Mouse (Mus musculus): ENCODE results near the gene Amotl1. TPM values are rescaled to one million over a fixed set of nuclear protein-coding genes. Genes with fewer than 3 reads are reported as not detected.

Gene Amotl1
- total and polyA plus RNA-seq, 2 experiments, result 4.0 to 5.0 TPM

- H3K27ac ChIP-seq (replicated peaks; ENCODE audit: insufficient read depth, low read depth, low read length), result no peak overlapping the region
- H3K36me3 ChIP-seq (ENCODE audit: control insufficient read depth, insufficient read depth, low read length), result no peaks in the 10 kb centered on the region
- H3K9ac ChIP-seq (ENCODE audit: low read depth, low read length), result peak overlapping the region; percentile 8; the same call in 1 of the 2 replicates
- no peak overlapping the region; the same call in 1 of the 2 replicates for H3K4me3 ChIP-seq (ENCODE audit: insufficient read depth, low read depth, low read length)
- 0 out of 2 replicates have a peak, but pooled peaks cover 3% of the 10 kb centered on the region for H3K79me2 ChIP-seq (ENCODE audit: control insufficient read depth, insufficient read depth, low read length)
- no peak for TF ChIP-seq CTCF (IDR thresholded peaks at IDR 0.05; ENCODE audit: low read depth, low read length)
- no peak for TF ChIP-seq POLR2A (IDR thresholded peaks at IDR 0.05; ENCODE audit: extremely low read depth, insufficient read depth, low read length)
- H3K27me3 ChIP-seq (ENCODE audit: control insufficient read depth, insufficient read depth, low read length), result 0 out of 2 replicates have a peak, but pooled peaks cover 2% of the 10 kb centered on the region
- H3K4me1 ChIP-seq (ENCODE audit: control insufficient read depth, insufficient read depth, low read length), result peaks cover 4% of the 10 kb centered on the region; the same call in 1 of the 2 replicates
- no peak for DNase-seq (ENCODE audit: extremely low read depth, low read depth, low spot score)
Measured at GRCm38 (mm10) chr9:14612588-14612987, 32.3 kb downstream of the Amotl1 start.

GRCm38 (mm10) chr9:14608521-14608920, 36.3 kb downstream of the Amotl1 start:
- DNase-seq (ENCODE audit: extremely low read depth, low read depth, low spot score), result peak; percentile 19
- WGBS, result 80% methylated on average over 5 of the region's 5 CpGs
- Histone ChIP-seq H3K79me2 (ENCODE audit: control insufficient read depth, insufficient read depth, low read length) (0 out of 2 replicates have a peak, but pooled peaks cover 3% of the 10 kb centered on the region), H3K27me3 (ENCODE audit: control insufficient read depth, insufficient read depth, low read length) (no peaks in the 10 kb centered on the region), H3K4me1 (ENCODE audit: control insufficient read depth, insufficient read depth, low read length) (peaks cover 2% of the 10 kb centered on the region; the same call in 1 of the 2 replicates), H3K4me3 (ENCODE audit: insufficient read depth, low read depth, low read length) (no peak overlapping the region), H3K36me3 (ENCODE audit: control insufficient read depth, insufficient read depth, low read length) (no peaks in the 10 kb centered on the region), H3K27ac (replicated peaks; ENCODE audit: insufficient read depth, low read depth, low read length) (peak overlapping the region; percentile 30; the same call in 1 of the 2 replicates), H3K9ac (ENCODE audit: low read depth, low read length) (no peak overlapping the region)
- TF ChIP-seq POLR2A (IDR thresholded peaks at IDR 0.05; ENCODE audit: extremely low read depth, insufficient read depth, low read length) (no peak), CTCF (IDR thresholded peaks at IDR 0.05; ENCODE audit: low read depth, low read length) (no peak)

GRCm38 (mm10) chr9:14607464-14607863, 37.4 kb downstream of the Amotl1 start:
- Histone ChIP-seq H3K27ac (replicated peaks; ENCODE audit: insufficient read depth, low read depth, low read length) (peak overlapping the region; percentile 45; the same call in 1 of the 2 replicates), H3K4me1 (ENCODE audit: control insufficient read depth, insufficient read depth, low read length) (peaks cover 2% of the 10 kb centered on the region; the same call in 1 of the 2 replicates), H3K9ac (ENCODE audit: low read depth, low read length) (no peak overlapping the region), H3K27me3 (ENCODE audit: control insufficient read depth, insufficient read depth, low read length) (no peaks in the 10 kb centered on the region), H3K79me2 (ENCODE audit: control insufficient read depth, insufficient read depth, low read length) (0 out of 2 replicates have a peak, but pooled peaks cover 3% of the 10 kb centered on the region), H3K36me3 (ENCODE audit: control insufficient read depth, insufficient read depth, low read length) (no peaks in the 10 kb centered on the region), H3K4me3 (ENCODE audit: insufficient read depth, low read depth, low read length) (no peak overlapping the region)
- TF ChIP-seq CTCF (IDR thresholded peaks at IDR 0.05; ENCODE audit: low read depth, low read length), result no peak
- TF ChIP-seq POLR2A (IDR thresholded peaks at IDR 0.05; ENCODE audit: extremely low read depth, insufficient read depth, low read length), result no peak
- no peak for DNase-seq (ENCODE audit: extremely low read depth, low read depth, low spot score)
- 61% methylated on average over 3 of the region's 3 CpGs for WGBS

- no peak overlapping the region for H3K27ac ChIP-seq (replicated peaks; ENCODE audit: insufficient read depth, low read depth, low read length)
- no peak overlapping the region for H3K9ac ChIP-seq (ENCODE audit: low read depth, low read length)
- peaks cover 2% of the 10 kb centered on the region; the same call in 1 of the 2 replicates for H3K4me1 ChIP-seq (ENCODE audit: control insufficient read depth, insufficient read depth, low read length)
- no peak overlapping the region for H3K4me3 ChIP-seq (ENCODE audit: insufficient read depth, low read depth, low read length)
- H3K36me3 ChIP-seq (ENCODE audit: control insufficient read depth, insufficient read depth, low read length), result no peaks in the 10 kb centered on the region
- H3K27me3 ChIP-seq (ENCODE audit: control insufficient read depth, insufficient read depth, low read length), result no peaks in the 10 kb centered on the region
- DNase-seq (ENCODE audit: extremely low read depth, low read depth, low spot score), result no peak
- WGBS, result 88% methylated on average over 4 of the region's 4 CpGs
- TF ChIP-seq CTCF (IDR thresholded peaks at IDR 0.05; ENCODE audit: low read depth, low read length) (no peak), POLR2A (IDR thresholded peaks at IDR 0.05; ENCODE audit: extremely low read depth, insufficient read depth, low read length) (no peak)
- H3K79me2 ChIP-seq (ENCODE audit: control insufficient read depth, insufficient read depth, low read length), result 0 out of 2 replicates have a peak, but pooled peaks cover 3% of the 10 kb centered on the region
Measured at GRCm38 (mm10) chr9:14605992-14606391, 38.9 kb downstream of the Amotl1 start.

- 77% methylated on average over 3 of the region's 3 CpGs for WGBS
- DNase-seq (ENCODE audit: extremely low read depth, low read depth, low spot score), result no peak
- H3K36me3 ChIP-seq (ENCODE audit: control insufficient read depth, insufficient read depth, low read length), result no peaks in the 10 kb centered on the region
- no peak overlapping the region for H3K4me3 ChIP-seq (ENCODE audit: insufficient read depth, low read depth, low read length)
- H3K4me1 ChIP-seq (ENCODE audit: control insufficient read depth, insufficient read depth, low read length), result peaks cover 2% of the 10 kb centered on the region; the same call in 1 of the 2 replicates
- H3K27ac ChIP-seq (replicated peaks; ENCODE audit: insufficient read depth, low read depth, low read length), result no peak overlapping the region
- TF ChIP-seq POLR2A (IDR thresholded peaks at IDR 0.05; ENCODE audit: extremely low read depth, insufficient read depth, low read length), result no peak
- no peak for TF ChIP-seq CTCF (IDR thresholded peaks at IDR 0.05; ENCODE audit: low read depth, low read length)
- no peaks in the 10 kb centered on the region for H3K79me2 ChIP-seq (ENCODE audit: control insufficient read depth, insufficient read depth, low read length)
- H3K9ac ChIP-seq (ENCODE audit: low read depth, low read length), result no peak overlapping the region
- no peaks in the 10 kb centered on the region for H3K27me3 ChIP-seq (ENCODE audit: control insufficient read depth, insufficient read depth, low read length)
Measured at GRCm38 (mm10) chr9:14604363-14604762, 40.5 kb downstream of the Amotl1 start.

GRCm38 (mm10) chr9:14603475-14603874, 41.4 kb downstream of the Amotl1 start:
- no peak for DNase-seq (ENCODE audit: extremely low read depth, low read depth, low spot score)
- TF ChIP-seq CTCF (IDR thresholded peaks at IDR 0.05; ENCODE audit: low read depth, low read length) (no peak), POLR2A (IDR thresholded peaks at IDR 0.05; ENCODE audit: extremely low read depth, insufficient read depth, low read length) (no peak)
- Histone ChIP-seq H3K27ac (replicated peaks; ENCODE audit: insufficient read depth, low read depth, low read length) (no peak overlapping the region), H3K79me2 (ENCODE audit: control insufficient read depth, insufficient read depth, low read length) (peaks cover 3% of the 10 kb centered on the region; the same call in 1 of the 2 replicates), H3K36me3 (ENCODE audit: control insufficient read depth, insufficient read depth, low read length) (no peaks in the 10 kb centered on the region), H3K9ac (ENCODE audit: low read depth, low read length) (no peak overlapping the region), H3K27me3 (ENCODE audit: control insufficient read depth, insufficient read depth, low read length) (no peaks in the 10 kb centered on the region), H3K4me3 (ENCODE audit: insufficient read depth, low read depth, low read length) (no peak overlapping the region), H3K4me1 (ENCODE audit: control insufficient read depth, insufficient read depth, low read length) (peaks cover 2% of the 10 kb centered on the region; the same call in 1 of the 2 replicates)
- WGBS, result 85% methylated on average over 4 of the region's 4 CpGs

Measured in liver, adult 2 months (tissue).